Mouse (Mus musculus) gonadal fat pad, adult 2 months (tissue): ENCODE measurements at regions not wholly inside any gene's neighbourhood (a gene's known extent, or its start where the extent isn't known, plus 50 kb on each side); places are given as distances from the start of the nearest gene placed in this dataset.

Experiments
- DNase-seq: peaks from one replicate; pipeline ENCODE4 v3.0.0-alpha.2; 2012; ENCODE audit warnings: low read depth

- DNase-seq = no peak
Observed at GRCm38 (mm10) chr5:37898041-37898615, 73.7 kb upstream of the Msx1 start.

DNA sequence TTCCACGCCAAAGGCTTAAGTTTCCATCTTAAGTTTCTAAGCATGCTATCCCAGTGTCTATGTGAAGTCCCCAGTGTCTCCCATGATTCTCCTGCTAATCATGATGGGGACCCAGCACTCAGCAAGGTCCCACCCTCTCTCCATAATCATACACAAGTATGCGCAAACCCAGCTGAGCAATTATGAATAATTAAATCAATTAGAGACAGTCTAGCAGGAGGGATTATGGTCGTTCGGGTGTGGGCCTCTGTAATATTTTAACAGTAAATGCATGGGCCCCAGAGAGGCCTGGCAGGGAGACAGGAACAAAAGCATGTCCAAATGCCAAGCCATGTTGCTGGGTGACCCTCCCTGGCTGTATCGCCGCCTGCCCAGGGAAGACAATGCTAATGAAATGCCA, 73.1 kb upstream of the Msx1 start:
- DNase-seq = no peak

GRCm38 (mm10) chr5:37895441-37896336, 71.3 kb upstream of the Msx1 start:
- no peak for DNase-seq

DNA sequence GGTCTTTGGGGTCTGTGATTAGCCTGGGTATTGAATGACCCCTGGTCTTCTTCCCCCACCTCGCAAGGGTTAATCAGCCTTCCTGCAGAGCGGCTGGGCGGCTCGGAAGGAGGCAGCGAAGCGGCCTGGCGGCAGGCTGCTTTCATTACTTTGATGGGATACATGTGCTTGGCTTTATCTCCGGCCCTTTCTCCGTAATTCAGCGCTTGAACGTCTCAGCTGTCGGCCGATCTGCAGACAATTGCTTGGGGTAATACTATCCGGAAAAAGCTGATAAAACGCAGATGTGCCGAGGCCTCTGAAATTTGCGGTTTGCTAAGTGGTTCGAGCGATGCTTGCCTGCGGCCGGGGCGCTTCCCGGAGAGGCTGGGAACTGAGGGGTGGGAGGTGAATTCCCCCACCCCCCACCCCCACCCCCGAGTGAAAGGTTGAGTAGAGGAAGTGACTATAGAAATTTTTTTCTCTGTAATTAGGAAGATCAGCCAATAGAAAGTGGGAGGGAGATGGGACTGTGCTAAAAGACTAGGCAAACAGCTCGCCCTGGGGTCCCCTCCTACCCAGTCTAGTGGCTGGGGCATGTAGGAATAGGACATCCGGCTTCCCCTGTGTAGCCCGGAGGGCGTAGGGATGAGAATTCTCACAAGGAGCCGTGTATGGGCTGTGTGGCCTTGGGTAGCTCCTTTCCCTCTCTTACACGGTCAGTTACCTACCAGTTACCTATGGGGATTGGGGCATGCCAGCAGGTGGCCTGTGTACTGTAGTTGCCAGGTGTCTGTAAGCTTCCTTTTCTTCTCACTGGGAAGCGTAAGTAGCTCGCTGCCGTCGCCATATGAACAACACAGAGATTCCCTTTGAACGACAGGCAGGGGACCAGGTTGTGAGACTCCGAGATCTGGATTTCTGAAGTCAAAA, 69.5 kb upstream of the Msx1 start:
- no peak for DNase-seq

GRCm38 (mm10) chr5:37890641-37891040, 66.3 kb upstream of the Msx1 start:
- DNase-seq = no peak

GRCm38 (mm10) chr5:37879668-37880380, 55.4 kb upstream of the Msx1 start:
- no peak for DNase-seq

- no peak for DNase-seq
Observed at GRCm38 (mm10) chr5:37876240-37876639, 51.9 kb upstream of the Msx1 start.

DNA sequence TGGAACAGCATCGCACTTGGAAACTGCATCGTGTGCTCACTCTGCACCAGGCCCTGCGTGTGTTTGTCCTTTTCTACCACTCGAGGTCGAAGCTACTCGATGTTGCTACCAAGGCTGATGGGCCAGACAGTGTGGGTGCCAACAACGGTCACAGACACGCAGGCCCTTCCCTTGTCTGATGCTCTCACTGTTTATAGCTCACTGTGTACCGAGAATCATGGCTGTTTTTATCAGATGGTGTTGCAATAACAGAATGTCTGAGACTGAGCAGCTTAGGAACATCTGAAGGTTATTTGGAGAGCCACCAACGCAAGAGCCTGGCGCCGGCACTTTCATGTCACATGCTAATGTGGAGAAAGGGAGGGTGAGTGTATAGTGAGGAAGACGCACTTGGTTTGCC, 51.1 kb upstream of the Msx1 start:
- no peak for DNase-seq

GRCm38 (mm10) chr5:37874784-37875281, 50.5 kb upstream of the Msx1 start:
- no peak for DNase-seq
